Mouse (Mus musculus) thymus, postnatal 10 days (tissue): ENCODE data around the gene Dnal1.

Experiments used
- DNase-seq, 2 experiments: peaks; one replicate each; pipeline ENCODE4 v3.0.0; 2021; ENCODE audit warnings: low spot score in 2 of 2

The Dnal1 gene

GRCm38 (mm10) chr12:84126899-84127298 is 12.7 kb downstream of the Dnal1 start:
- DNase-seq = no peak

- DNase-seq = no peak
These were observed 14.4 kb downstream of the Dnal1 start for GRCm38 (mm10) chr12:84128576-84128975.

- no peak for DNase-seq
These were observed 15.8 kb downstream of the Dnal1 start for GRCm38 (mm10) chr12:84129931-84130330.

DNA sequence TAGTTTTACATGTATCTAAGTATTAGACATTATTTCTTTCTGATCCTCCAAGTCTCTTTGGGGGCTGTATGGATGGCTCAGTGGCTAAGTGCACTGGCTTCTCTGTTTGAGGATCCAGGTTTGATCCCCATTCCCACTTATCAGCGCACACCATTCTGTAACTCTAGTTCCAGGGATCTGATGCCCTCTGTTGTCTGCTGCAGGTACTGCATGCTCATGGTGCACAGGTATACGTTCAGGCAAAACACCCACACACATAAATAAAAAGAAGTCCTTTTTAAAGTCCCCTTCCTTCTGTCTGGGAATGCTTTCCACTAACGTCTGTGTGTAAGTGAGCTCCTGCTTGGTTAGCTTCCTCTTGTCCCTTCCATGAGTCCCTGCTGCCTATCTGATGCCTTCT is 18.1 kb downstream of the Dnal1 start:
- DNase-seq = peak in 1 of 2 experiments; percentile 52

GRCm38 (mm10) chr12:84137131-84137530 is 23.0 kb downstream of the Dnal1 start:
- DNase-seq = no peak

- DNase-seq = no peak
These were observed 26.0 kb downstream of the Dnal1 start for GRCm38 (mm10) chr12:84140135-84140534.

DNA sequence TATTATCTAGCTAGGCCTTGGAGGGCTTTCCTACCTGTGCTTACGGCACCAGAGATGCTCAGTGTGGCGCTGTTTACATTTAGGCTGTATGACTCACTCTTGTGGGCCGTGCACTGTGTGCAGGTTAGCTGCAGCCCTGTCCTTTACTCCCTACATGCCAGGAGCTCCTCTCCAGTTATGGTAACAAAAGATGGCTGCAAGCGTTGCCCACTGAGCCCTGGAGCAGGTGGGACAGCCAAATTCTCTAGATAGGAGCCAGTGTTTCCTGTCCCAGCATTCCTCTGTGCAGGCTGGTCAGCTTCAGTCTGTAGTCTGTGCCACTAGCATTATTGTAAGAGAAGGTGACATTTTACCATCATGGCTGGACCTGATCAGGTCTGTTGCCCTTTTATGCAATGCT is 27.1 kb downstream of the Dnal1 start:
- DNase-seq = no peak

DNA sequence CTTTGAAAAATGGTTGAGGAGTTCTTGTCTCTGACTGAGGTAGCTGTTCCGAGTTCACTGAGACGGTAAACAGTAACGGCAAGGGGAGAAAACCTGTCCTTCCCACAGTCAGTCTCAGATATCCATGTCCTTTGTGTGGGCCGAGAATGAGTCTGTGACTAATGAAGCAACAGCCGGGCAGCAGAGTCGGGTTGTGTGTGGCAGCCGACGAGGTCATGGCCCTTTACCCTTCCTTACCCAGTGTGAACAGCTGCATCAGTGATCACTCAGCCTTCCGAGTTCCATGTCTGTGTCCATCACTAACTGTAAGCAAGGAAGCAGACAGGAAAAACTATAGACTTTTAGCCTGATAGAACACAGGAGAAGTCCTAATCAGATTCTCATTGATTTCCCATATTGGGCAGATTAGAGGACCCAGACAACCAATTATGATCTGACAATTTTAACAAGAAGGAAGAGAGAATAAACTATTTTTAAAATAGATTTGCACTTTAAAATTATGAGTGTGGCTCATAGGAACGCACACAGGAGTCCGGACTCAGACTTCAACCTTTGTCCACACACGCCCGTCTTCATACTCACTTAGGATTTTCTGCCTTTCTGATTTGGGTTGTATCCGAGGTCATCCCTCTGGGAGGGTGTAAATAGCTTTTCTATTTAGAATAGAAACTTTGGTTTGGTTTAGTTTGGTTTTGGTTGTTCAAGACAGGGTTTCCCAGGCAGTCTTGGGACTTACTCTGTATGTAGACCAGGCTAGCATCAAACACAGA is 28.3 kb downstream of the Dnal1 start:
- DNase-seq = no peak

DNA sequence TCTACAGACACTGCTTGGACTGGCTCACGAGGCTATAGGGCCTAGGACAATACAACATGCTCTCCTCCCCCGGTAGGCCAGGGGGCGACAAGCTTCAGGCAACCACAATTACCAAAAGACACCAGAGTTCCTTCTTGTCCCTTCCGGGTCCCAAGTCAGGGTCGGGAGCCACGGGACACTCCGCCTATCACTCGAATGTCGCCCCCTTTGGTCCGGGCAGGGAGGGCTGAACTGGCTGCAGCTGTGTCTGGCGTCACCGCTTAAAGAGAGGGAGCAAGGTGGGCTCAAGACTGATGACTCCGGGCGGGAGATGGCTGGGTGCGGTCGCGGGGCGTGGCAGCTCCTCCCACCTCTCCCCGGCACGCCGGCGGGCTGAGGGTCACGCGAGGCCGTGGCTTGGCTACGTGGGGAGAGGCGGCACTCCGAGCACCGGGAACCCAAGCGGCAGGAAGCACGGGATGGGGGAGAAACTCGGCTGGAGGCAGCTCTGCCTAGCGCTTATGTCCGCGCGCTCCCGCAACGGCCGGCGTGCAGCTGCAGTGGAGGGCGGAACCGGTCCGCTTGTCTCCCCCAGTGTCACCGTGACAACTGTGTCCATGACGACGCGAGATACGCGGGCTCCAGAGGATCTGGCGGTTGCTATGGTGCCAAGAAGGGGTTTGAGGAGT is 33.9 kb downstream of the Dnal1 start, which contains the start of gene Pnma1:
Gene Pnma1, minus strand, starts transcription at position 536 of the 668 bp plus-strand sequence.
- peak; percentile 47 to 50 for DNase-seq

DNA sequence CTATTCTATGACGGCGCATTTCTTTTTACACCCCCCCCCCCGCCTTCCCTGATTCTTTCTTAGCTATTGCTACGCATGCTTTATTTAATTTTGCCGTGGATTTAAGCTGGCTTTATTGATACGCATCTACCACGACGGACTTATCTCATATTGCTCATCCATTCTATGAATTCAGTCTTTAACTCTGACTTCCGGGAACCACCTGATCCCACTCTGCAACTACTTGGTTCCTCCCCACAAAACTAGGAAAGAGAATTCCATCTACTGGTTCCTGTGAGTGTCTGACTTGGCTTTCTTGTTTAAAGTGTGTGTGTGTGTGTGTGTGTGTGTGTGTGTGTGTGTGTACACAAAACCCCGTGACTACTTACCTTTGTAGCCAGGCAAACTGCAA is 34.5 kb downstream of the Dnal1 start:
- DNase-seq = no peak

DNA sequence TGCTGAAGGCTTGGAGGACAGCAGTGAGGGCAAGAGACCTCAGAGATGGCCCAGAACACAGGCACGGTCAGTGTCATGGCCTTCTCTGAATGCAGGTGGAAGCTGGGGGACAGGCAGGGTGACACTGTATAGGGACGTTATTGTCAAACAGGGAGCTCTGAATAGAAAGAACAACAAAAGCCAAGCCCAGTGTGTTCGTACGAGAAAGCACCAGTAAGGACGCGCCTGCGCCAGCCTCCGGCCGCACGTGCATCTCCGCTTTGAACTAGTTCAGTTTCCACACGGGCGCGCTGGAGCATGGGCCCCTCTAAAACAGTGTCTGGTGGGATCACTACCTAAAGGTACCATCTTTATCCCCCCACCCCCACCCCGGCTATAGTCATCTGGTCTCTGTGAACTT is 35.8 kb downstream of the Dnal1 start:
- DNase-seq = no peak

DNA sequence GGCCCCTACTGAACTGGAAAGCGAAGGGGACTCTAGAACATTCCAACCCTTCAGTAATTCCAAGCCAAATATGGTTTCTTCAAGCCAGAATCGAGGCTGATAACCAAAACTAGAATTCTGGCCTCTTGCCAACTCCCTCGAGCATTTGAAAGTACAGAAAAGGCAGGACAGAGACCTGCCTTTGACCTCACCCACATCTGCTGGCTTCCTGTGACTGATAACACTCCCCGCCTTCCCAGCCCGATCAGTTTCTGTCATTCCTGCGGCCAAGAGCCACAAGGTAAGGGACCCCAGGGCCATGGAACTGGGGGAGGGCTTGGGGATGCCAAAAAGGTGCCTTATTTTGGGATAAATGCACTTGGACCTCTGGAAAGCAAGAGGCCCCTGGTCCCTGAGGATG is 36.8 kb downstream of the Dnal1 start:
- no peak for DNase-seq

DNA sequence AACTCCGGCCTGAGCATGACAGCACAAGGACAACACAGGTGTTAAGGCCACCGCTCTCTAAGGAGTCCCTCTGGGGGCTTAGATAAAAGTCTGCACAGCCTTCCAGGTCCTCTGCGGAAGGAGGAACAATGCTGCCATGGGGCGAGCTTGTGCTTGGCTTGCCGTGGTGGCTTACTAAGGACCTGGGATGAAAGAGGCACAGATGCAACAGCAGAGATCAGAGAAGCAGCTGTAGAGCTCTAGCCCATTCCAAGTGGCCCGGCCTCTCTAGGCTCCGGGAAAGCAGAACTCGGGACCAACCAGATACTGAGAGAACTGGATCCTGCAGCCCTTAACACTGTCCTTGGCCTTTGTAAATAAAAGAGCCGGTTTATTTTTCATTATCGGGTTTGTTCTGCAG is 37.7 kb downstream of the Dnal1 start:
- no peak for DNase-seq

- no peak for DNase-seq
These were observed 38.4 kb downstream of the Dnal1 start for GRCm38 (mm10) chr12:84152352-84153190.

DNA sequence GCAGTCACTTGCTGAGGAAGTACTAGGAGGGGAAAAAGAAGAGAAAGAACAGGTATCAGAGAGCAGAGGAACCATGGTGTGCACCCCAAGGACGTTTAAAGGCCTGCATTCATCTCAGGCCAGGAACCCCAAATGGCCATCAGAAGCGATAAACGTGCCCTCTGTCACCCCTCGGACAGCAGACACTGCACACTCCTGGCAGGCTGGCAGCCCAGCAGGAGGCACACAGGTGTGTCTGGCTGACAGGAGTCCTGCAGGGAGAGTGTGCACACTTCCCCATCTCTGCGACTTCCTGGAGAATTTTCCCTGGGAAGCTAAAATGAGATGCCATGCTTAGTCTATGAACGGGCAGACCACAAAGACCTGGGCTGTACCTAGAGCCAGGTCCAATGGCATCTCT is 39.2 kb downstream of the Dnal1 start:
- no peak for DNase-seq

DNA sequence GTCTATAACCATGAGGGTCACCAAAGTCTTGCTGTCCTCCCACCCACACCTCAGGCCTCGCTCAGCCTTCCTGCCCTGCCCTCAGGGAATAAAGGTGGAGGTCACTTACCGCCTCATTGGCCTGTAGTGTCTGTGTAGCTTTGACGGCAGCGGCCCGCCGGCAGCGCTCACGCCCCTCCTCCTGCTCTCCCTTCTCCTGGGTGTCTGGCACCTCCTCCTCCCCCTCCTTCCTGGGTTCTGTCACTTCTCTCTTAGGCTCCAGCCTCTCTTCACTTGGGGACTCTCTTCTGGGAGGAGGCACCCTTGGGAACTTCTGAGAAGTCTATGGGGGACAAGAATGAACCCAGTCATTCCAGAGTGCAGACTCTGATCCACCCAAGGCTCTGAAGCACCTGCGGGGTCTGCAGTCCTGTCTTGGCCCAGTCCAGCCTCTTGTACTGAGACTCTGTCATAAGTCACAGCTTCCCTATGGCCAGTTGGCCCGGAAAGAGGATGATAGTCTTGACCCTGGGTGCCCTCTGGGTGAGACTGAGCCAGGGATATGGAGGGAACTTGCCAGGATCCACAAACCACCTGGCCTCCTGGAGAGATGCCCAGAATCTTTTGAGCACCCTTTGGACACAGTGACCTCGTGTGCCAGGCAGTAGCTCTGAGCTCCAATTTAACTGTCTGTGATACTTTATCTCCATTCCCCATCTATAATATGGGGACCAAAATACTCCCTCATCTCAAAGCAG is 40.8 kb downstream of the Dnal1 start:
- DNase-seq = no peak

DNA sequence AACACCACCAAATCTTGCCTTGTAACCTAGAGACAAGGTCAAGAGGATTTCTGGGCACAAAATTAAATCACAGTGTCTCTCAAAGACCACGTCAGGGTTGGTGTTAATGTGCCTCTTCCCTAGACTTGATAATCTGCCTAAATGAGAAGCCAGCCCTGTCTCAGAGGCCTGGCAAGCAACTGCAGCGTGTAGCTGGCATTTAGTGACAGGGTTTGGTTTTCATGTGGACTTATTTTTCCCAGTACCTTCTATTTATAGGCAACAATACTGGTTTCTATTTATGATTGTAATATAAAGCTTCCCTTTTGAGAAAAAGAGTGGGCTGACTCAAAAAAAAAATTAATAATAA is 41.3 kb downstream of the Dnal1 start:
- DNase-seq = no peak

DNA sequence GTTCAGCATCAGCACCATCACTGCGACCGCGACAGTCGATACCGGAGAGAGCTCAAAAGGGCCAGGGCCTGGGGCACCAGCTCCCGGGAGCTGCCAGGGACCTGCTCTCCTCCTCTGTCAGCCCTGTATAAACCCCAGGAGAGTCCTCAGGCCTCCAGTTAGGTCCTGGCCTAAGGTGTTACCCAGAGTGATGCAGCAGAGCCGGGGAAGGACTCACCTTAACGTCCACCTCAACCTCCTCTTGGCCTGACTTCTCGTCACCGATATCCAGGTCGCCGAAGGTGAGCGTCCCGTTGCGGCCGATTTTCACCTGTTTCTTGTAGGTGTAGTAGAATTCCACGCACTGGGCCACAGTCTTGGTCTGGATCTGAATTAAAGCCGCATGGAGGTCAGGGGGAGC is 42.0 kb downstream of the Dnal1 start:
- no peak for DNase-seq

DNA sequence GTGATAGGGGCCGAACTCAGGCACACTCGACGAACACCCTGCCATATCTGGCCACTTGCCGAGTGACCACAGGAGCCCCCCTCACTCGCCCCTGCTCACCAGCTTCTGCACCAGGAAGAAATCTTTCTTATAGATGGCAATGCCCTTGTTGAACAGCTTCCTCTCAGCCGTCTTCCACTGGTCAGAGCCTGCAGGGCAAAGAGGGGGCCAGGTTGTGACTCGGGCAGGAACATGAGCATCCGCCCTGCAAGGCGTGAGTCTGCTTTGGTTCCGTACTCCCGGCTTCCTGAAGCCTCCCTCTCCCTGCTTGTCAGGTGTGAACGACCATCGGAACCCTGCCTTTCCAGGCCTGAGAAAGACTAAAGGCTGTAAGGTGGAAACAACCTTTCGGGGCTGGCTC is 44.0 kb downstream of the Dnal1 start:
- DNase-seq = no peak

GRCm38 (mm10) chr12:84160491-84160890 is 46.3 kb downstream of the Dnal1 start:
- DNase-seq = no peak

DNA sequence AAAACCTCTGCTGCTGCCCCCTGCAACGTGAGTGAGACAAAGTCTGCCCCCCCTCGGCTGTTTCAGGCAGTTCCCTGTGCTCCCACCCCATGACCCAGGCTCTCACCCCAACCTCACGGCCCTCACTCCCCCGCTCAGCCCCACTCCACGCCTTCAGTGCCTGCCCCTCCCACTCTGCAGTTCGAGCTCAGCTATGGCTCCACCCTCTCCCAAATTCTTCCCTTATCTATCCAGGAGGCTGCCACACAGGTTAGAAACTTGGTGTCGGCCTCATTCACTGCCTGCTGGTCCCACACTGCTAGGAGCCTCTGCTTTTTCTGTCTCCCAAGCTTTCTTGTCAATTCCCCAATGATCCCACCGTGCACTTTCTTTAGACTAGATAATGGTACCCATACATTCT is 47.0 kb downstream of the Dnal1 start:
- no peak for DNase-seq
